Mouse (Mus musculus) kidney, adult 10 weeks (tissue): ENCODE results near the gene Olfr414. TPM values are rescaled to one million over a fixed set of nuclear protein-coding genes. Genes with fewer than 3 reads are reported as not detected.

Experiments
- polyA plus RNA-seq: library from polyadenylated mRNA; stranded (reverse); fragments of 350-450 nt; fragmentation: Illumina TruSeq; extraction: RNeasy Lipid Tissue Mini Kit (QIAGEN cat#74804); gene quantifications from one replicate; pipeline ENCODE4 v1.2.3, GENCODE M21; 2014; ENCODE audit warnings: low read depth, low replicate concordance

The Olfr414 gene
- polyA plus RNA-seq, result not detected

DNA sequence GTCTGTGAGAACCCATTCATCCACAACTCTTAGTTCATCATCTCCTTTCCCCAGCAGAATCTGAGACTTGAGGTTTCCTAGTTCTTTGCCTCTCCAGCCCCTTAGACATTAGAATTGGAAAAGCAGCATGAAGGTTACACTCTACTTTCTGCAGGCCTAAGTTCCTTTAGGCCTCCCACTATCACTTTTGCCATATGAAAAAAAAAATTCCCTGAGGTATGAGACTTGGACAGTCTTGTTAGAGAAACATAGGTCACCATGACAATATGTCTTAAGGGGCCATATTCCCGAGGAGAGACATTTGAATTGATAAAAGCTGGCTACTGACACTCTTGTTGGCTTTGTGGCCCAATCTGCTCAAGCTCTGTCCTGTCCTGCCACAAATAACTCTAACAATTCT is at the start of gene Olfr414:
Olfr414 (plus strand) TSS at position 301 of the 400 bp plus-strand sequence.

DNA sequence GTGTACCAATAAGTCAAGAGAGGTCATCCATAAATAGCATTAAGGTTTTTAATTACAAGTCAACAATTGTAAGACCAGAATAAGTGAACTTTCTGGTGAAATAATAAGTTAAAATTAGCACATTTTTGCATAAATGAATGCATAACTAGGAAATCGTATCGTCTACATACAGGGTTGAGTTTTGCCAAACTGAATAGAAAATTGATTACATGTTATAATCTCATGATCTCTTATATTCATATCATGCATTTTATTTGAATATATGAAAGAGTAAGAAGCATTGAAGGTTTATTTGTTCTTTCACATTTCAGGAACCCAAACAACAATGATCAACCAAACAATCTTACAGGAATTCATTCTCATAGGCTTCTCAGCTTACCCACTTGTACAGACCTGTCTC is 33.1 kb upstream of the Olfr414 start, which contains the start of gene Olfr248:
Olfr248 (plus strand) TSS at position 301 of the 400 bp plus-strand sequence.

DNA sequence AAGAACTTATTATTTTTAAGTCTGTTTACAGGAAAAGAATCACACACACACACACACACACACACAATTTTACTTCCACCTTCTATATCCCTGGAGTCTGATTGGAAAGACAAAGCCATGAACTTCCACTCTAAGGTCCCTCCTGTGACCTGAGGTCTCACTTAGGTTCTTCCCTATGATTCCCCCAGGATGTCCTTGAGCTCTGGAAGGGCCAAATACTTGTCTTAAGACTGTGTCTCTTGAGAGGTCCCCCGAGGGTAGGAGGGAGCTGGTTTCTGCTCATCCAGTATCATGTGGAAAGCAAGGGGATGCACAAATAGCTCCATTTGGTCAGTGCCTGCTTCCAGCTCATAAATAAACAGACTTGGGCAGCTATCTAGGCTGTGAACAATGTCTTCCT is 17.9 kb downstream of the Olfr414 start, which contains the start of gene Olfr220:
Olfr220 (plus strand) TSS at position 301 of the 400 bp plus-strand sequence.

Other genes starting within 250 kb of the Olfr414 start
- gene Olfr419, start 172.0 kb upstream of the Olfr414 start, polyA plus RNA-seq, result not detected
- gene Mptx1, start 93.5 kb upstream of the Olfr414 start, polyA plus RNA-seq, result not detected
- not detected for gene Olfr417, start 58.9 kb upstream of the Olfr414 start, polyA plus RNA-seq
- gene Olfr248, start 33.0 kb upstream of the Olfr414 start, polyA plus RNA-seq, result not detected
- gene Olfr220, start 18.0 kb downstream of the Olfr414 start, polyA plus RNA-seq, result not detected
- 0.28 TPM for gene Fmn2, start 77.8 kb downstream of the Olfr414 start, polyA plus RNA-seq